Mouse (Mus musculus): Measurements from ENCODE around the gene Ints5. TPM values are rescaled to one million over a fixed set of nuclear protein-coding genes. Genes with fewer than 3 reads are reported as not detected.

The Ints5 gene
- total RNA-seq, 4 experiments from 2014 or later: 24.0 to 26.1 (median 24.4) TPM

GRCm38 (mm10) chr19:8928689-8929223 is 36.0 kb downstream of the Ints5 start:
- no peak for DNase-seq (ENCODE audit: low spot score in 2 of 2)

- DNase-seq (ENCODE audit: low spot score in 2 of 2): peak in 1 of 2 experiments; percentile 57
Observed at GRCm38 (mm10) chr19:8929224-8930088, 36.7 kb downstream of the Ints5 start, which contains the start of the genes Rom1 and Eml3. Rom1 (minus strand) TSS chr19:8929356. Eml3 (plus strand) TSS chr19:8929552.

GRCm38 (mm10) chr19:8930117-8930516 is 37.3 kb downstream of the Ints5 start:
- DNase-seq (ENCODE audit: low spot score in 2 of 2): no peak

- DNase-seq (ENCODE audit: low spot score in 2 of 2): no peak
Observed at GRCm38 (mm10) chr19:8930771-8931170, 38.0 kb downstream of the Ints5 start.

GRCm38 (mm10) chr19:8936736-8937135 is 43.9 kb downstream of the Ints5 start:
- no peak for DNase-seq (ENCODE audit: low spot score in 2 of 2)

GRCm38 (mm10) chr19:8940526-8941133 is 47.8 kb downstream of the Ints5 start:
- no peak for DNase-seq (ENCODE audit: low spot score in 2 of 2)

GRCm38 (mm10) chr19:8941136-8941514 is 48.3 kb downstream of the Ints5 start:
- no peak for DNase-seq (ENCODE audit: low spot score in 2 of 2)

GRCm38 (mm10) chr19:8941515-8942217 is 48.9 kb downstream of the Ints5 start, which contains the start of gene Mta2:
Mta2 (plus strand) TSS chr19:8941875.
- DNase-seq (ENCODE audit: low spot score in 2 of 2): peak; percentile 90 to 91

- no peak for DNase-seq (ENCODE audit: low spot score in 2 of 2)
Observed at GRCm38 (mm10) chr19:8942276-8942964, 49.6 kb downstream of the Ints5 start.

GRCm38 (mm10) chr19:8943047-8943446 is 50.2 kb downstream of the Ints5 start:
- DNase-seq (ENCODE audit: low spot score in 2 of 2): no peak

- DNase-seq (ENCODE audit: low spot score in 2 of 2): no peak
Observed at GRCm38 (mm10) chr19:8944062-8944461, 51.3 kb downstream of the Ints5 start.

- no peak for DNase-seq (ENCODE audit: low spot score in 2 of 2)
Observed at GRCm38 (mm10) chr19:8944750-8945149, 51.9 kb downstream of the Ints5 start.

- no peak for DNase-seq (ENCODE audit: low spot score in 2 of 2)
Observed at GRCm38 (mm10) chr19:8945251-8945650, 52.4 kb downstream of the Ints5 start.

- DNase-seq (ENCODE audit: low spot score in 2 of 2): no peak
Observed at GRCm38 (mm10) chr19:8946929-8947328, 54.1 kb downstream of the Ints5 start.

Small RNA genes lying within 50 kb of the gene (microRNA-seq; reads per million reads assigned to microRNA genes)
- gene Mir5136: 0 reads per million in 2 experiments

Other genes starting within 250 kb of the Ints5 start
- 100 to 1,000 TPM; 160 to 164 (median 161) TPM for gene Chrm1, start 229.2 kb upstream of the Ints5 start, total RNA-seq (2022)
- gene Slc3a2, start 169.6 kb upstream of the Ints5 start, total RNA-seq (2022): 100 to 1,000 TPM; 157 to 169 (median 162) TPM
- 10 to 100 TPM; 44.0 to 45.3 (median 44.3) TPM for gene Wdr74, start 157.2 kb upstream of the Ints5 start, total RNA-seq (2022)
- 1 to 10 TPM in 3 of 4 experiments, not detected in 1; 2.0 to 3.3 (median 2.4) TPM for gene 1700092M07Rik, start 152.3 kb upstream of the Ints5 start, total RNA-seq (2022)
- 10 to 100 TPM; 65.3 to 91.2 (median 76.1) TPM for gene Stx5a, start 151.6 kb upstream of the Ints5 start, total RNA-seq (2022)
- gene Nxf1, start 135.9 kb upstream of the Ints5 start, total RNA-seq (2022): 100 to 1,000 TPM in 2 of 4 experiments, 10 to 100 TPM in 2; 80.5 to 120 (median 102) TPM
- 10 to 100 TPM; 61.3 to 77.8 (median 72.8) TPM for gene Tmem223, start 122.0 kb upstream of the Ints5 start, total RNA-seq (2022)
- 10 to 100 TPM; 10.1 to 17.5 (median 13.1) TPM for gene Tmem179b, start 118.5 kb upstream of the Ints5 start, total RNA-seq (2022)
- 10 to 100 TPM; 14.7 to 20.1 (median 18.2) TPM for gene Taf6l, start 106.6 kb upstream of the Ints5 start, total RNA-seq (2022)
- 100 to 1,000 TPM; 101 to 122 (median 109) TPM for gene Polr2g, start 94.4 kb upstream of the Ints5 start, total RNA-seq (2022)
- 1 to 10 TPM; 5.2 to 7.9 (median 5.4) TPM for gene Zbtb3, start 90.5 kb upstream of the Ints5 start, total RNA-seq (2022)
- 10 to 100 TPM; 36.4 to 45.1 (median 40.1) TPM for gene Ttc9c, start 73.7 kb upstream of the Ints5 start, total RNA-seq (2022)
- 100 to 1,000 TPM; 113 to 126 (median 120) TPM for gene Hnrnpul2, start 73.0 kb upstream of the Ints5 start, total RNA-seq (2022)
- gene AC129217.1, start 63.2 kb upstream of the Ints5 start, total RNA-seq (2022): not detected
- gene Bscl2, start 55.5 kb upstream of the Ints5 start, total RNA-seq (2022): 100 to 1,000 TPM in 3 of 4 experiments, 10 to 100 TPM in 1; 98.1 to 115 (median 106) TPM
- 100 to 1,000 TPM; 125 to 148 (median 143) TPM for gene Gng3, start 53.8 kb upstream of the Ints5 start, total RNA-seq (2022)
- under 1 TPM; 0.45 to 0.74 (median 0.55) TPM for gene Lrrn4cl, start 42.2 kb upstream of the Ints5 start, total RNA-seq (2022)
- gene Ubxn1, start 21.5 kb upstream of the Ints5 start, total RNA-seq (2022): 100 to 1,000 TPM in 2 of 4 experiments, 10 to 100 TPM in 2; 87.8 to 123 (median 106) TPM
- 10 to 100 TPM; 23.4 to 37.2 (median 29.5) TPM for gene Uqcc3, start 12.1 kb upstream of the Ints5 start, total RNA-seq (2022)
- gene Lbhd1, start 9.3 kb upstream of the Ints5 start, total RNA-seq (2022): 10 to 100 TPM in 1 of 4 experiments, 1 to 10 TPM in 3; 4.9 to 10.4 (median 6.0) TPM
- not detected for gene Gm49403, start 9.1 kb upstream of the Ints5 start, total RNA-seq (2022)
- 10 to 100 TPM; 22.7 to 32.0 (median 26.5) TPM for gene 1810009A15Rik, start 4.2 kb upstream of the Ints5 start, total RNA-seq (2022)
- 1 to 10 TPM in 2 of 4 experiments, not detected in 2; 1.4 to 1.8 TPM for gene Gm49416, start 4.1 kb upstream of the Ints5 start, total RNA-seq (2022)
- 100 to 1,000 TPM; 109 to 125 (median 119) TPM for gene Ganab, start 5.1 kb downstream of the Ints5 start, total RNA-seq (2022)
- 100 to 1,000 TPM; 161 to 167 (median 162) TPM for gene B3gat3, start 27.4 kb downstream of the Ints5 start, total RNA-seq (2022)
- 1 to 10 TPM; 5.0 to 8.6 (median 6.4) TPM for gene Rom1, start 36.4 kb downstream of the Ints5 start, total RNA-seq (2022)
- 10 to 100 TPM; 14.1 to 17.4 (median 15.3) TPM for gene Eml3, start 36.5 kb downstream of the Ints5 start, total RNA-seq (2022)
- gene Mta2, start 48.9 kb downstream of the Ints5 start, total RNA-seq (2022): 10 to 100 TPM; 53.7 to 66.5 (median 56.2) TPM
- 10 to 100 TPM; 21.5 to 22.2 (median 21.9) TPM for gene Tut1, start 60.8 kb downstream of the Ints5 start, total RNA-seq (2022)
- gene Eef1g, start 74.0 kb downstream of the Ints5 start, total RNA-seq (2022): 100 to 1,000 TPM; 223 to 248 (median 236) TPM
- gene Ahnak, start 96.3 kb downstream of the Ints5 start, total RNA-seq (2022): 10 to 100 TPM; 27.0 to 32.2 (median 29.0) TPM
- gene Scgb1a1, start 195.0 kb downstream of the Ints5 start, total RNA-seq (2022): not detected
- gene Asrgl1, start 242.6 kb downstream of the Ints5 start, total RNA-seq (2022): 100 to 1,000 TPM; 143 to 155 (median 148) TPM

Data from layer of hippocampus, adult 8-10 months (tissue).